Mouse (Mus musculus) 3T3-L1 (cell line): ENCODE measurements around the gene Adi1.

Source experiments
- DNase-seq: peaks from one replicate; pipeline ENCODE4 v3.0.0-alpha.2; 2015; ENCODE audit warnings: low read depth, low spot score

The Adi1 gene

DNA sequence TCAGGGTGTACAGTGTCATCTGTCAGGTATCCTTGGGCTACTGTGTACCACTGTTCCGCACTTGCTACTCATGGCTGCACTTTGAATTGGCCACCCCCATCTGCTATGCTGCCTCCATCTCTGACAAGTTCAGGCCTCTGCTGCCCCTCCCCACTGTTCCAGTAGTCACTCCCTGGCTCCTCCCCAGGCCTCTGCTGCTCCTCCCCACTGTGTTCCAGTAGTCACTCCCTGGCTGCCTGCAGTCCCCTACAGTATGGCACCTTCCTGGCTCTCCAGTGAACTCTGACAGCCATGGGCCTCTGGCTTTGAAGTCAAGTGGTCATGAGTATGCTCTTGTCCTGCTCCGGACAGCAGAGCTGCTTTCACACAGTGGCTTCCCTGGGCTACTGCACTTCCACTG is 19.2 kb downstream of the Adi1 start:
- DNase-seq = peak; percentile 74

GRCm38 (mm10) chr12:28694776-28695175 is 19.7 kb downstream of the Adi1 start:
- no peak for DNase-seq

- no peak for DNase-seq
Measured at GRCm38 (mm10) chr12:28697821-28698595, 23.0 kb downstream of the Adi1 start.

- no peak for DNase-seq
Measured at GRCm38 (mm10) chr12:28699086-28699485, 24.1 kb downstream of the Adi1 start.

DNA sequence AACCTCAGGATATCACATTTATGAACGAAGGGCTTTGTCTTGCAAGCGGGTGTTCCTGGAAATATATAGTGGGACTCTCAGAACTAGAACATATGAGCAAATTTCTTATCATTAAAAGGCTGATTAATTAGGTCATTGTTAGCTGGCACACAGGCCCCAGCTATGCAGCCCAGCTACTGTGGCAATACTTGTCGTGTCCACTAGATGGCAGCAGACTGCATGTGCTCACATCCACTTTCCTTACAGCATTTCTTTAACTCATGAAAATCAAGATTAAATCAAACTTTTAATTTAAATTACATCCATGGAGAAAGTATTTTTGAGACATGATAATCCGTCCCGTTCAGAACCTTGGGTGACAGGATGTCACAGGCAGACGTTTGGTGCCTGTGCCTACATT is 24.6 kb downstream of the Adi1 start:
- peak; percentile 79 for DNase-seq

- no peak for DNase-seq
Measured at GRCm38 (mm10) chr12:28700101-28700511, 25.1 kb downstream of the Adi1 start.

DNA sequence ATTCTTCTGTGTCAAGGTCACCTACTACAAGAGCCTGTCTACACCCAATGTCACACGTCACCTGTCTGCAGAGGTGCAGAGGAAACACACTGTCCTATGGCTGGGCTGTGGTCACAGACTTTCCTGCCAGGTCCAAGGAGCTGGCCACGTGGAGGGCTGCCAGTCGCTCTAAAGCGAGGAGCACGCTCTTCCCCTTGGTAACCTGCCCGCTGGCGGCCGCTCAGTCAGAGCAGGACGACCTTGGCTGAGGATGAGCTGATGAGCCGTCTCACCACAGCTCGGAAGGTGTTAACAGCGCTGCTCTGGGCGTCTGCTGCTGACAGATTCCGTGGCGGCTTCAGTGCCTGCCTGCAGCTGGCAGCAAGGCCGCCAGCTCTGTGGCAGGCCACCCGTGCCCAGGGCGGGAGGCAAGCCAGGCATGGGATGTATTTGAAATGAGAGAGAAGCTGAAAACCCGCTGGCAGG is 25.6 kb downstream of the Adi1 start:
- no peak for DNase-seq

GRCm38 (mm10) chr12:28701302-28701701 is 26.3 kb downstream of the Adi1 start:
- DNase-seq = no peak

- DNase-seq = no peak
Measured at GRCm38 (mm10) chr12:28704381-28704780, 29.4 kb downstream of the Adi1 start.

DNA sequence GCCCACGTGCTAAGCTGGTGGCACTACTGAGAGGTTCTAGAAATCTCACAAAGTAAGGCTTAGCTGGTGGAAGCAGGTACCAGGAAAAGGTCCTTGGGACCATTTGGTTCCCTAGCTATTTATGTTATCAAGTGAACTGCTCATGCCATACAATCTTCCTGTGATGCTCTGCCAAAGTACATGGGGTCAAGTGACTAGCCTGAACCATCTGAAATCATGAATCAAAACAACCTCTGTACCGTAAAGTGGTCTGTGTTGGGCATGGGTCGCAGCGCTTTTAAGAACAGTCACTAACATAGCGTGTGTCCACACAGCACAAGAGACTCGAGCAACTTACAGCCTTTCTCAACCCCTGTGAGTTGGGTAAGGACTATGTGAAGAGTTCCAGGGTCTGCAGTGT is 30.2 kb downstream of the Adi1 start:
- DNase-seq = no peak

- DNase-seq = no peak
Measured at GRCm38 (mm10) chr12:28708154-28708553, 33.1 kb downstream of the Adi1 start.

- no peak for DNase-seq
Measured at GRCm38 (mm10) chr12:28710566-28711185, 35.6 kb downstream of the Adi1 start.

DNA sequence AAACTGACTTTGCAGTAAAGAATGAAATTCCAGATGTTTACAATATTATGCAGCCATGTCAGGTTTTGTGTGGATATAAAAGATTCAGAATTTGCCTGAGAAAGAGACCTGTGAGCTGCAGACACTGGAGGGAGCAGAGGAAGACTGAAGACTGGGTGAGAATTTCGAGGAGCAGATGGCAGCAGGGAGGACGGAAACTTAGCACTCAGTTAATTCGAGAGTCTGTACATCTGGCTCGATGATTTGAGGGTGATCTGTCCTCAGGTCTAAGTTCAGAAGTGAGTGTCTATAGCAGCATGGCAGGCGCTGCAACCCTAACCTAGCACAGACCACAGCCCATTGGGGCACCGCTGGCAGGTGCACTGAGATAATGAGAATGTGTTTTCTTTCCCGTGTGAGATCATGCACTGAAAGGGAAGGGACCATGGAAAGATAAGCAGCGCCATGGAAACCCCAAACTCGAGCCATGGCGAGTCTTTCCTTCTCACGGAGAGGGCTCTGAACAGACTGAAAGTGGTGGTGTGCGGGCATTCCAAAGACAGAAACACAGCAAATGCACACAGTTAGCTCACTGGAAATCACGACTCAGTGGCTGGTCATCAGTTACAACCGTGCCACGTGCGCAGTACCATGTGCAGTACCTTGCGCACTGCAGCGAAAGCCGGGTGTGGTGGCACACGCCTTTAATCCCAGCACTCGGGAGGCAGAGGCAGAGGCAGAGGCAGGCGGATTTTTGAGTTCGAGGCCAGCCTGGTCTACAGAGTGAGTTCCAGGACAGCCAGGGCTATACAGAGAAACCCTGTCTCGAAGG is 40.0 kb downstream of the Adi1 start:
- DNase-seq = no peak

DNA sequence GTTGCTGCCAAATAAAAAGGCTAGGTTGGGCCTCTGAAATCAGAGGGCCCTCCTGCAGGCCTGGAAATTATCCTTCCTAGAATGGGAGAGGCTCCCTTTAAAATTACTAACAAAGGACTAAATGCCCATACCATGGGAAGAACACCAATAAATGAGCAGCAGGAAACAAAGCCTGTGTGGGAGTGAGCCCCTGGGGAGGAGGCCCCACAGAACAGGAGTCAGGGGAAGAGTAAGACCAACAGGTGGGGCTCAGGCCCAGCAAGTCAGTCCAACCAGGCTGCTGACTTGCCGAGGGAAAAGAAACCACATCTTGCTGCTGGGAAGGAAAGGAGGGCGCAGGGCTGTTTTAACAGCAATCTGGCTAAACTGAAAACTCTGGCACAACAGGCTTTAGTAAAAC is 42.0 kb downstream of the Adi1 start:
- DNase-seq = no peak

GRCm38 (mm10) chr12:28718106-28718505 is 43.1 kb downstream of the Adi1 start:
- no peak for DNase-seq

DNA sequence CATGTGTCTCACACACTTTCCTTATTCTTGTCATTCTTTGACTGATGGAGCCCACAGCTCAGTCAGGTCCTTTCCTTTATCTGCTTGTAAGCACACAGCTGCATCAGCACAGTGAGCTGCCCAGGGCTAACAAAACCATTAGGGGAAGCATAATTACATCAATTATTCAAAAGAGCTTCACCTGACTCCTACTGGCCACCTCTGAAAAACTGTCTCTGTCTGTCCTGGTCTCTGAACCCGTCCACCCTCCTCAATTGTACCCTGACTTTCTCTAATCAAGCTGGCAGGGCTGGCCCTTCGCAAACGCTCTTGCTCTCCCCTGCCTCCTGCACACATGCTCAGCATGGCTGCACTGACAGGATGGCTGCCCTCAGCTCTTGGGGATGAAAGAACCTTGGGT is 49.3 kb downstream of the Adi1 start:
- no peak for DNase-seq

- DNase-seq = no peak
Measured at GRCm38 (mm10) chr12:28726204-28726603, 51.2 kb downstream of the Adi1 start.

DNA sequence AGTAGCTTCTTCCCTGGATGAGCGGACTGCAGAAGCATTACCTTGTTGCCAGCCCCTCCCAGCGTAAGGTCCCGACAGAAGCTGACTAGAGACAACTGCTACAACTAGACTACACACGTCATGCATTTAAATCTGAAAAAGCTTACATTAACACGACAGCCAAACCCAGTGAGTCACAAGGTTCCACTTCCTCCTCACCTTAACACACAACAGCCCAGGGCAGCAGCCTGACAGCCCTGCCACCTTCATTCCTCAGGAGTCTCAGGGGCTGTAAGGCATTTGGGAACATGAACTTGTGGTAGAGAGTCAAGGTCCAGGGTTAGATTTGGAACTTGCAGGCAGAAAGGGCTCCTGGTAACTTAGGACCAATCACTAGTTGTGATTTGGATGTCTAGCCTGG is 52.0 kb downstream of the Adi1 start:
- no peak for DNase-seq
